Mouse (Mus musculus): ENCODE measurements around the gene Khnyn. TPM values are rescaled to one million over a fixed set of nuclear protein-coding genes. Genes with fewer than 3 reads are reported as not detected.

The Khnyn gene
- polyA plus RNA-seq, 1 experiment: 32.7 TPM

GRCm38 (mm10) chr14:55943601-55944000, 58.9 kb downstream of the Khnyn start:
- Histone ChIP-seq H3K4me3 (ENCODE audit: low read depth, low read length) (no peak overlapping the region), H3K27ac (ENCODE audit: insufficient read depth, low read depth, low read length) (no peak overlapping the region), H3K27me3 (ENCODE audit: control insufficient read depth, insufficient read depth, low read length) (peaks cover 2% of the 10 kb centered on the region; the same call in 1 of the 2 replicates), H3K36me3 (ENCODE audit: control insufficient read depth, insufficient read depth, low read length) (no peaks in the 10 kb centered on the region), H3K4me1 (ENCODE audit: control insufficient read depth, insufficient read depth, insufficient read length, low read length) (no peaks in the 10 kb centered on the region)
- WGBS: 55% methylated on average over 11 of the region's 11 CpGs
- no peak for TF ChIP-seq POLR2A (IDR thresholded peaks at IDR 0.05; ENCODE audit: low read depth, low read length)

GRCm38 (mm10) chr14:55944575-55944974, 59.8 kb downstream of the Khnyn start, which contains the start of gene Cma1:
Cma1 (minus strand) TSS chr14:55944675.
- WGBS: 52% methylated on average over 4 of the region's 4 CpGs
- peaks cover 2% of the 10 kb centered on the region; the same call in 1 of the 2 replicates for H3K27me3 ChIP-seq (ENCODE audit: control insufficient read depth, insufficient read depth, low read length)
- H3K27ac ChIP-seq (ENCODE audit: insufficient read depth, low read depth, low read length): no peak within 1 kb of the TSS
- H3K36me3 ChIP-seq (ENCODE audit: control insufficient read depth, insufficient read depth, low read length): no peaks in the 10 kb centered on the region
- no peaks in the 10 kb centered on the region for H3K4me1 ChIP-seq (ENCODE audit: control insufficient read depth, insufficient read depth, insufficient read length, low read length)
- no peak within 1 kb of the TSS for H3K4me3 ChIP-seq (ENCODE audit: low read depth, low read length)
- TF ChIP-seq POLR2A (IDR thresholded peaks at IDR 0.05; ENCODE audit: low read depth, low read length) (no peak), CTCF (IDR thresholded peaks at IDR 0.05; ENCODE audit: extremely low read depth, insufficient read length, insufficient replicate concordance, low read depth, low read length) (no peak)

GRCm38 (mm10) chr14:55946269-55946969, 61.7 kb downstream of the Khnyn start:
- Histone ChIP-seq H3K4me1 (ENCODE audit: control insufficient read depth, insufficient read depth, insufficient read length, low read length) (no peaks in the 10 kb centered on the region), H3K4me3 (ENCODE audit: low read depth, low read length) (no peak overlapping the region), H3K27ac (ENCODE audit: insufficient read depth, low read depth, low read length) (no peak overlapping the region), H3K36me3 (ENCODE audit: control insufficient read depth, insufficient read depth, low read length) (no peaks in the 10 kb centered on the region), H3K27me3 (ENCODE audit: control insufficient read depth, insufficient read depth, low read length) (peaks cover 2% of the 10 kb centered on the region; the same call in 1 of the 2 replicates)
- 42% methylated on average over 2 of the region's 2 CpGs for WGBS
- TF ChIP-seq POLR2A (IDR thresholded peaks at IDR 0.05; ENCODE audit: low read depth, low read length) (no peak), CTCF (IDR thresholded peaks at IDR 0.05; ENCODE audit: extremely low read depth, insufficient read length, insufficient replicate concordance, low read depth, low read length) (no peak)

Other genes starting within 250 kb of the Khnyn start
- gene Ipo4, start 249.0 kb upstream of the Khnyn start, polyA plus RNA-seq (2012; rRNA removed): 35.4 and 37.2 TPM in 2 replicates
- 8.6 and 9.3 TPM in 2 replicates for gene Gm49378, start 247.1 kb upstream of the Khnyn start, polyA plus RNA-seq (2012; rRNA removed)
- gene Tm9sf1, start 241.1 kb upstream of the Khnyn start, polyA plus RNA-seq (2012; rRNA removed): 58.8 and 104 TPM in 2 replicates
- gene Tssk4, start 234.8 kb upstream of the Khnyn start, polyA plus RNA-seq (2012; rRNA removed): 0.56 and 1.1 TPM in 2 replicates
- 17.2 and 23.9 TPM in 2 replicates for gene Mdp1, start 224.4 kb upstream of the Khnyn start, polyA plus RNA-seq (2012; rRNA removed)
- gene Gmpr2, start 213.0 kb upstream of the Khnyn start, polyA plus RNA-seq (2012; rRNA removed): 5.2 and 9.6 TPM in 2 replicates
- 135 and 228 TPM in 2 replicates for gene Nedd8, start 212.8 kb upstream of the Khnyn start, polyA plus RNA-seq (2012; rRNA removed)
- gene Tinf2, start 203.1 kb upstream of the Khnyn start, polyA plus RNA-seq (2012; rRNA removed): 8.1 and 11.1 TPM in 2 replicates
- 0.62 and 0.89 TPM in 2 replicates for gene Tgm1, start 171.0 kb upstream of the Khnyn start, polyA plus RNA-seq (2012; rRNA removed)
- gene Rabggta, start 162.7 kb upstream of the Khnyn start, polyA plus RNA-seq (2012; rRNA removed): 28.1 and 43.5 TPM in 2 replicates
- 217 and 223 TPM in 2 replicates for gene Dhrs1, start 139.3 kb upstream of the Khnyn start, polyA plus RNA-seq (2012; rRNA removed)
- 5.9 and 8.0 TPM in 2 replicates for gene Nop9, start 139.3 kb upstream of the Khnyn start, polyA plus RNA-seq (2012; rRNA removed)
- 309 and 797 TPM in 2 replicates for gene Cideb, start 126.5 kb upstream of the Khnyn start, polyA plus RNA-seq (2012; rRNA removed)
- 65.3 and 90.6 TPM in 2 replicates for gene Ltb4r2, start 123.5 kb upstream of the Khnyn start, polyA plus RNA-seq (2012; rRNA removed)
- gene Ltb4r1, start 119.0 kb upstream of the Khnyn start, polyA plus RNA-seq (2012; rRNA removed): 25.3 and 26.4 TPM in 2 replicates
- gene Adcy4, start 100.9 kb upstream of the Khnyn start, polyA plus RNA-seq (2012; rRNA removed): 3.3 and 6.1 TPM in 2 replicates
- gene Ripk3, start 96.1 kb upstream of the Khnyn start, polyA plus RNA-seq (2012; rRNA removed): 24.7 and 42.1 TPM in 2 replicates
- gene Nfatc4, start 61.8 kb upstream of the Khnyn start, polyA plus RNA-seq (2012; rRNA removed): 5.8 and 7.6 TPM in 2 replicates
- gene Nynrin, start 30.9 kb upstream of the Khnyn start, polyA plus RNA-seq (2012; rRNA removed): 1.4 and 1.8 TPM in 2 replicates
- gene Cbln3, start 555 bp upstream of the Khnyn start, polyA plus RNA-seq (2012; rRNA removed): 0.56 and 0.61 TPM in 2 replicates
- gene Sdr39u1, start 15.3 kb downstream of the Khnyn start, polyA plus RNA-seq (2012; rRNA removed): 17.8 and 34.0 TPM in 2 replicates
- 0.60 TPM in 1 of 2 replicates, not detected in the other for gene Cma1, start 59.7 kb downstream of the Khnyn start, polyA plus RNA-seq (2012; rRNA removed)
- gene Cma2, start 66.0 kb downstream of the Khnyn start, polyA plus RNA-seq (2012; rRNA removed): 0.86 TPM in 1 of 2 replicates, not detected in the other
- 3.0 and 11.6 TPM in 2 replicates for gene Mcpt1, start 133.0 kb downstream of the Khnyn start, polyA plus RNA-seq (2012; rRNA removed)
- not detected in 2 replicates for gene Mcpt9, start 145.5 kb downstream of the Khnyn start, polyA plus RNA-seq (2012; rRNA removed)
- 0.93 and 1.7 TPM in 2 replicates for gene Mcpt2, start 157.1 kb downstream of the Khnyn start, polyA plus RNA-seq (2012; rRNA removed)
- gene Mcpt4, start 177.4 kb downstream of the Khnyn start, polyA plus RNA-seq (2012; rRNA removed): 0.14 and 0.34 TPM in 2 replicates
- not detected in 2 replicates for gene Mcpt8, start 200.3 kb downstream of the Khnyn start, polyA plus RNA-seq (2012; rRNA removed)
- gene Ctsg, start 217.6 kb downstream of the Khnyn start, polyA plus RNA-seq (2012; rRNA removed): 0.25 TPM in 1 of 2 replicates, not detected in the other
- gene Gzme, start 235.7 kb downstream of the Khnyn start, polyA plus RNA-seq (2012; rRNA removed): not detected in 2 replicates
- not detected in 2 replicates for gene Gzmd, start 247.7 kb downstream of the Khnyn start, polyA plus RNA-seq (2012; rRNA removed)

Measured in small intestine, adult 2 months (tissue).